Comparison of ENCODE assay signal across 10 mouse cellular contexts in the genomic region with DNA sequence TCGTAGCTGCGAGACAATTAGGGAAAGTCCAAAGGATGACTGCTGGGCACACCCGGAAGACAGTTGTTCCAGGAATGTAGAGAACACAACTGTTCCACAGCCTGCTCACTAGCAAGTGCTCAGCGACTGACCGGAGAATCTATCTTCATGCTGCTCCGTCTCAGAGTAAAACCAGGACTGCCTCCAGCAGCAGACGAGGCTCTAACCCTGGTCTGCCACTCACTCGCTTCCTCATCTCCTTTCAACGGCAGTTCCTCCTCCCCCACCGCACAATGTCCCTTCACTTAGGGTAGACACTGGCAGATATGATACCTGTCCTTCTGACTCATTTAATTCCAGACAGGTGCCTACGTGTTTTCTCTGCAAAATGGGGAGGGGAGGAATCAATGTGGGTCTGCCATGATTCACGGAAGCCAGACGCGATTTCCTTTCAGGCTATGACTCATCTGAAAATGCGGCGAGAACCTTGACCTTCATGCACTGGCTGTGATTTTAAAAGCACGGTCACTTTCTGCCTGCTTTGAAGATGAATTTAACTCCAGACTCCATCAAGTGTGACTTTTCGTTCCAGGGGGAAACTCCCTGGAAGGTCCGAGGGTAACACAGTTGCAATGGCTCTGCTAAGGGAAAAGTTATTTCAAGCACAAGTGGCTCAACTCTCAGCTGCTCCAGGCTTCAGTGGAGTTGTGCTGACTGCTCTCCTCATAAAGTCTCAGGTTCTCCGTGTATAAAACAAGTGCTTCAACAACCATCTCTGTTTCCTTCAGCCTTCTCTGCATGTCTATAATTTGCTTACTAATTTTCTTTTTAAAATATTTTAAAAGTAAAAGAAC.
DNase-seq lines count a peak whose midpoint lies in the region; ATAC-seq and TF ChIP-seq lines count a peak whose summit lies in the region.
"Had no signal": no experiment of that assay in that cellular context is flagged by ENCODE, and none has a peak within 500 bp of the region (broad histone marks: within the 10 kb centered on the region; RNA-seq: fewer than 3 reads in every experiment).

No protein-coding gene starts in this region.

- no peak for TF ChIP-seq POLR2A in limb, embryonic 14.5 days (IDR thresholded peaks at IDR 0.05; ENCODE audit: borderline replicate concordance, extremely low read depth, insufficient read depth, insufficient read length)

- 19% methylated on average over 20 of the region's 20 CpGs for WGBS in heart, embryonic 14.5 days
- 16% methylated on average over 20 of the region's 20 CpGs for WGBS in heart, postnatal 0 days
- 48% methylated on average over 20 of the region's 20 CpGs for WGBS in limb, embryonic 14.5 days

- peak overlapping the region; percentile 56 for H3K9ac ChIP-seq in heart, embryonic 14.5 days (ENCODE audit: low read length)
- peak overlapping the region; percentile 24; the same call in 1 of the 2 replicates for H3K9ac ChIP-seq in heart, postnatal 0 days (replicated peaks; ENCODE audit: low read depth, low read length)
- no peak overlapping the region for H3K9ac ChIP-seq in limb, embryonic 14.5 days (ENCODE audit: low read depth, low read length, severe bottlenecking)

- no peak for TF ChIP-seq EP300 in heart, postnatal 0 days (IDR thresholded peaks at IDR 0.05; ENCODE audit: low read depth)

- H3K4me1 ChIP-seq in heart, embryonic 14.5 days (ENCODE audit: control insufficient read depth in 2 of 2, insufficient read depth in 2 of 2, low read length in 2 of 2), result peaks cover 0 to 6% of the 10 kb centered on the region in 2 experiments; a peak in 2 of 4 replicates
- H3K4me1 ChIP-seq in heart, postnatal 0 days (ENCODE audit: control insufficient read depth, insufficient read depth), result no peaks in the 10 kb centered on the region
- H3K4me1 ChIP-seq in limb, embryonic 14.5 days (ENCODE audit: control insufficient read depth, insufficient read depth, low read length), result no peaks in the 10 kb centered on the region

- DNase-seq in heart, postnatal 25 days (ENCODE audit: low spot score), result no peak
- DNase-seq in MN1 (ENCODE audit: low spot score), result peak; percentile 35
- DNase-seq in heart, postnatal 0 days (ENCODE audit: low spot score), result peak; percentile 20
- DNase-seq in limb, embryonic 14.5 days (ENCODE audit: low spot score), result no peak
- DNase-seq in layer of hippocampus, adult 9-11 months, result no peak
- DNase-seq in natural killer cell, adult 2 months (ENCODE audit: low spot score in 2 of 2), result no peak
- no peak for DNase-seq in right cerebral cortex, postnatal 10 days (ENCODE audit: low spot score in 2 of 2)
- DNase-seq: lung, postnatal 36 days; thymus, postnatal 25 days had no signal

- H3K27me3 ChIP-seq in heart, embryonic 14.5 days (ENCODE audit: control insufficient read depth, insufficient read depth, low read length), result no peaks in the 10 kb centered on the region; the same call in 1 of the 2 replicates
- no peaks in the 10 kb centered on the region for H3K27me3 ChIP-seq in heart, postnatal 0 days (ENCODE audit: control insufficient read depth, insufficient read depth, low read length)
- no peaks in the 10 kb centered on the region for H3K27me3 ChIP-seq in limb, embryonic 14.5 days (ENCODE audit: control insufficient read depth, insufficient read depth, low read length)

- no peak for TF ChIP-seq CTCF in heart, postnatal 0 days (IDR thresholded peaks at IDR 0.05; ENCODE audit: low read depth)

- peak overlapping the region; percentile 64 for H3K4me2 ChIP-seq in heart, embryonic 14.5 days (ENCODE audit: low read length)
- peak overlapping the region; percentile 67 for H3K4me2 ChIP-seq in heart, postnatal 0 days (ENCODE audit: low read depth, low read length)
- H3K4me2 ChIP-seq in limb, embryonic 14.5 days (replicated peaks; ENCODE audit: low read depth, low read length, severe bottlenecking), result peak overlapping the region; percentile 4; the same call in 1 of the 2 replicates

- no peak for ATAC-seq in heart, embryonic 14.5 days (ENCODE audit: insufficient number of reproducible peaks, insufficient read depth, low FRiP score, low read depth)
- no peak; the same call in 1 of the 2 replicates for ATAC-seq in heart, postnatal 0 days (ENCODE audit: insufficient read depth, low read depth)
- ATAC-seq in limb, embryonic 14.5 days (ENCODE audit: low FRiP score, low read depth), result no peak

- no peak overlapping the region for H3K27ac ChIP-seq in heart, embryonic 14.5 days (replicated peaks in 1 of 2; ENCODE audit: control insufficient read depth in 1 of 2, insufficient read depth in 1 of 2, low read depth in 2 of 2, low read length in 2 of 2)
- no peak overlapping the region for H3K27ac ChIP-seq in heart, postnatal 0 days (ENCODE audit: low read depth)
- no peak overlapping the region for H3K27ac ChIP-seq in limb, embryonic 14.5 days (replicated peaks; ENCODE audit: low read depth, low read length)

- H3K4me3 ChIP-seq in heart, embryonic 14.5 days (ENCODE audit: control insufficient read depth in 1 of 2, insufficient read depth in 1 of 2, low read depth in 1 of 2, low read length in 2 of 2), result peak overlapping the region; percentile 24 to 34
- H3K4me3 ChIP-seq in heart, postnatal 0 days (ENCODE audit: low read depth, low read length), result peak overlapping the region; percentile 36
- no peak overlapping the region for H3K4me3 ChIP-seq in limb, embryonic 14.5 days (replicated peaks; ENCODE audit: low read length)

- no peaks in the 10 kb centered on the region for H3K36me3 ChIP-seq in heart, embryonic 14.5 days (ENCODE audit: control insufficient read depth, insufficient read depth, low read length)
- no peaks in the 10 kb centered on the region for H3K36me3 ChIP-seq in heart, postnatal 0 days (replicated peaks; ENCODE audit: control insufficient read depth, insufficient read depth, low read length)
- no peaks in the 10 kb centered on the region for H3K36me3 ChIP-seq in limb, embryonic 14.5 days (ENCODE audit: control insufficient read depth, insufficient read depth, low read length)

- no peaks in the 10 kb centered on the region for H3K9me3 ChIP-seq in heart, embryonic 14.5 days (ENCODE audit: control insufficient read depth, low read length)
- no peaks in the 10 kb centered on the region for H3K9me3 ChIP-seq in heart, postnatal 0 days (replicated peaks; ENCODE audit: control insufficient read depth, low read length)
- H3K9me3 ChIP-seq in limb, embryonic 14.5 days (ENCODE audit: control insufficient read depth, low read length), result no peaks in the 10 kb centered on the region

- intact Hi-C loops in heart, postnatal 25 days (cut with DNase I), result loop anchor here (10.0 kb wide), 1 partner anchor 147 kb away; a partner anchor contains a TSS

Comparison
In these comparisons a context has a peak if more than half of its experiments do, and no peak if none do; other contexts are left out.
1. DNase-seq: peak in MN1 (single experiment) and heart, postnatal 0 days (single experiment); none in heart, postnatal 25 days (single experiment), limb, embryonic 14.5 days (single experiment), layer of hippocampus, adult 9-11 months (single experiment), natural killer cell, adult 2 months (0 of 2) and right cerebral cortex, postnatal 10 days (0 of 2).
2. H3K4me2 ChIP-seq: peak in every context shown above with its lines; median percentile 67 in heart, postnatal 0 days; 64 in heart, embryonic 14.5 days; 4 in limb, embryonic 14.5 days.